Comparison of ENCODE assay signal across 18 mouse cellular contexts in genomic region chr15:8267211-8267610, GRCm38 (mm10).
"Had no signal": no experiment of that assay in that cellular context is flagged by ENCODE, and none has a peak within 500 bp of the region (broad histone marks: within the 10 kb centered on the region; RNA-seq: fewer than 3 reads in every experiment).

No protein-coding gene starts in this region.

- H3K4me3 ChIP-seq: midbrain, embryonic 10.5 days; midbrain, embryonic 12.5 days; myocyte; neural tube, embryonic 13.5 days; neural tube, embryonic 15.5 days had no signal

- H3K27ac ChIP-seq: midbrain, embryonic 10.5 days; midbrain, embryonic 12.5 days; neural tube, embryonic 13.5 days; neural tube, embryonic 15.5 days had no signal

- DNase-seq: lung, adult 18-20 months; lung, embryonic 14.5 days; lung, postnatal 10 days; lung, postnatal 4 days; midbrain, embryonic 14.5 days; retina, postnatal 1 day; right cerebral cortex, adult 18-20 months; right cerebral cortex, postnatal 25 days; right cerebral cortex, postnatal 4 days; spleen, adult 18-20 months; thymus, adult 18-20 months; thymus, postnatal 14 days; thymus, postnatal 36 days had no signal
